Mouse (Mus musculus): ENCODE data around the gene Dhcr7. TPM values are rescaled to one million over a fixed set of nuclear protein-coding genes. Genes with fewer than 3 reads are reported as not detected.

Gene Dhcr7
- polyA plus RNA-seq, 1 experiment from 2014 or later: 27.3 TPM

DNA sequence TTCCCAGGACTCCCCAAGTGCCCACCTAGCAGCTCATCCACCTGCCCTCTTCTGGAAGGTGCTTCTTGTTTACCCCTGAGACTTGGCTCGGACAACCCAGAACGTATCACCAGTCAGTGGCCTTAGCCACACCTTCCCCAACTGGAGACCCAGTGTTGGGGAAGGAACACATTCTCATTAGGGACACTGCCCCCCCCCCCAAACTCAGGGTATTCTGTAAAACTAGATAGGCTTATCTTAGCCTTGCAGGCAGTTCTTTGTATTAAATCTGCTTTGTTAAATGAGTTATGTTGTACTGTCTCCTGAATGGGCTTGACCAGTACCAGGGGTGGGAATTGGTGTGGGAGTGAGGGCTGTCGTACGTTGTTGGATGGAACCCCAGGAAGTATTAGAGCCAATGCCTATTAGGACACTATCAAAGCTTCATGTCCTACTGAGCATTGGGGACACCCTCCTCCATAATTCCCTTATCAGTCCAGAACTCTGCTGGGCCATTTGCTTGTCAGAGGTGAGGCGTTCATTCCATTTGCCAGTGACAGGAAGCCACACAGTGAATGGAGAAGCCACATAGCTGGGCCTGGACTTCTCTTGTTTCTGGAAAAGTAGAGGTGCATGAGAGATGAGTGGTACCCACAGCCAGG is 25.3 kb downstream of the Dhcr7 start:
- no peak overlapping the region for H3K4me2 ChIP-seq (ENCODE audit: low read depth, low read length)
- no peak overlapping the region for H3K4me3 ChIP-seq (ENCODE audit: low read length)
- peaks cover 31% of the 10 kb centered on the region for H3K36me3 ChIP-seq (ENCODE audit: control insufficient read depth, insufficient read depth, low read length)
- ATAC-seq (ENCODE audit: low read depth): no peak
- no peak overlapping the region for H3K27ac ChIP-seq (ENCODE audit: low read length)
- WGBS: 93% methylated on average over 5 of the region's 5 CpGs
- H3K9me3 ChIP-seq (ENCODE audit: control insufficient read depth, low read length): no peaks in the 10 kb centered on the region
- H3K27me3 ChIP-seq (ENCODE audit: control insufficient read depth, insufficient read depth, low read depth, low read length): no peaks in the 10 kb centered on the region
- no peak overlapping the region for H3K9ac ChIP-seq (ENCODE audit: low read length)
- no peaks in the 10 kb centered on the region for H3K4me1 ChIP-seq (replicated peaks; ENCODE audit: control insufficient read depth, insufficient read depth, low read length)

DNA sequence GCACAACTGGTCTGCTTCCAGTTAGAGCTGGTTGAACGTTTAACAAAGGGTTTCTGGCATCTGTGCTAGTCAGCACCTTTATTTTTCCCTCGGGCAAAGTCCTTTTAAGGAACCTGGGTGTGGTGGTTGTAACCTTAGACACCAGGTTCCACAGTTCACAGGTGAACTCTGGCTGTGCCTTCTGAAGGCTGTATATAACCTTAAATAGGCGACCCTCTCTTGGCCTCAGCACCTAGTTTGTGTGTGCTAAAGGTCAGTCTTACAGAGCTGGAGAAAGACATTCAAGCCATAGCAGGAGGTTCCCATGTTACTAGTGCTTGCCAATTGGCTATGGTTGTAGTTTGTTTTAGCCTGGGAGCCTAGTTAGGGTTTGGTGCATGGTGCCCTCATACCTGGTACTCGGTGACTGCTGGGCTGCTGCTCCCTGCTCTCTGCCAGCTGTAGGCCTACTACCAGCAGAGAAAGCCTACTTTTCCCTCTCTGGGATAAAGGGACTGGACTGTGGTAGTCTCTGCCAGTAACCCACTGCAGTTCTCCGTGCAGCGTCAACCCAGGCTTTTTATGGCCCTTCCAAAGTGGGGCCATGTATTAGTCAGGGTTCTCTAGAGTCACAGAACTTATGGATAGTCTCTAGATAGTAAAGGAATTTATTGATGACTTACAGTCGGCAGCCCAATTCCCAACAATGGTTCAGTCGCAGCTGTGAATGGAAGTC is 26.0 kb downstream of the Dhcr7 start:
- Histone ChIP-seq H3K27ac (ENCODE audit: low read length) (no peak overlapping the region), H3K4me2 (ENCODE audit: low read depth, low read length) (no peak overlapping the region), H3K4me1 (replicated peaks; ENCODE audit: control insufficient read depth, insufficient read depth, low read length) (no peaks in the 10 kb centered on the region), H3K36me3 (ENCODE audit: control insufficient read depth, insufficient read depth, low read length) (peaks cover 24% of the 10 kb centered on the region), H3K9ac (ENCODE audit: low read length) (no peak overlapping the region), H3K4me3 (ENCODE audit: low read length) (no peak overlapping the region), H3K9me3 (ENCODE audit: control insufficient read depth, low read length) (no peaks in the 10 kb centered on the region), H3K27me3 (ENCODE audit: control insufficient read depth, insufficient read depth, low read depth, low read length) (no peaks in the 10 kb centered on the region)
- 87% methylated on average over 7 of the region's 8 CpGs for WGBS
- ATAC-seq (ENCODE audit: low read depth): no peak

DNA sequence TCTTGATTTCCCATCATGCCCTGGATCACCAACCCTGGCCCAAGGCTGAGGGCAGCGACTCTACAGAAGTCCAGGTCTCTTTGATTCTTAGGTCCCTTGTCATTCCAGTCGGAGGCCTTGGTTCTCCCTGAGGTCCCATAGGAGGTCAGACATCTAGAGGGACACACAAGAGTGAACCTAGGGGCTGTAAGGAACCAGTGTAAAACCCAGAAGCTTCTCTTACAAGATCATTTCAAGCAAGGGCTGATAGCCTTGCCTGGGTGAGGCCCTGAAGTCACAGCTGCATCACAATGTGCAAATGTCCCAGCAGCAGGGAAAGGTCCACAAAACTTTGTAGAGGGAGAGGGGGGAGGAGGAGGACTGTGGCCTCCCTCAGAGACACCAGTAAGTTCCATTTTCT is 43.6 kb downstream of the Dhcr7 start, which contains the start of gene Gm498:
Gene Gm498, plus strand, starts transcription at position 301 of the 400 bp plus-strand sequence.
- H3K4me1 ChIP-seq (replicated peaks; ENCODE audit: control insufficient read depth, insufficient read depth, low read length): no peaks in the 10 kb centered on the region
- no peak for ATAC-seq (ENCODE audit: low read depth)
- 82% methylated on average over 2 of the region's 2 CpGs for WGBS
- H3K9ac ChIP-seq (ENCODE audit: low read length): no peak within 1 kb of the TSS
- no peaks in the 10 kb centered on the region for H3K27me3 ChIP-seq (ENCODE audit: control insufficient read depth, insufficient read depth, low read depth, low read length)
- H3K36me3 ChIP-seq (ENCODE audit: control insufficient read depth, insufficient read depth, low read length): no peaks in the 10 kb centered on the region
- H3K27ac ChIP-seq (ENCODE audit: low read length): no peak within 1 kb of the TSS
- H3K9me3 ChIP-seq (ENCODE audit: control insufficient read depth, low read length): no peaks in the 10 kb centered on the region
- no peak within 1 kb of the TSS for H3K4me3 ChIP-seq (ENCODE audit: low read length)
- no peak within 1 kb of the TSS for H3K4me2 ChIP-seq (ENCODE audit: low read depth, low read length)

DNA sequence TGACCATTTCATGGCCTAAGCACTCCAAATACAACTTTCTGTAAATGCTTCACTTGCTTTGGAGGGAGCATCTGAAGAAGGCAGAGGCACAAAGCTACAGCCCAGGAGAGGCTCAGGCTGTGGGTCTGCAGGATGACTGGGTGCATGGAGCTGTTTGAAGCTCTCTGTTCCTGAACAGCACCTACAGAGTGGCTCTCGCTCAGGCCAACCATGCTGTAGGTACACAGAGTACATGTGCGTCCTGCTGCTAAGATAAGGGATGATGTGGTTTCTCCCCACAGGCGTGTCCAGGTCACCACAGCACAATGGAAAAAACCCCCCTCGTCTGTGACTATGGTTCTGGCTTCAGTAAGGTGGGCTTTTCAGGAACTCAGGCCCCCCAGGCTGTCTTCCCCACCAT is 45.9 kb downstream of the Dhcr7 start:
- H3K9me3 ChIP-seq (ENCODE audit: control insufficient read depth, low read length): no peaks in the 10 kb centered on the region
- ATAC-seq (ENCODE audit: low read depth): no peak
- no peak overlapping the region for H3K4me2 ChIP-seq (ENCODE audit: low read depth, low read length)
- no peaks in the 10 kb centered on the region for H3K4me1 ChIP-seq (replicated peaks; ENCODE audit: control insufficient read depth, insufficient read depth, low read length)
- H3K9ac ChIP-seq (ENCODE audit: low read length): no peak overlapping the region
- H3K4me3 ChIP-seq (ENCODE audit: low read length): no peak overlapping the region
- no peaks in the 10 kb centered on the region for H3K27me3 ChIP-seq (ENCODE audit: control insufficient read depth, insufficient read depth, low read depth, low read length)
- H3K27ac ChIP-seq (ENCODE audit: low read length): no peak overlapping the region
- H3K36me3 ChIP-seq (ENCODE audit: control insufficient read depth, insufficient read depth, low read length): no peaks in the 10 kb centered on the region
- WGBS: 68% methylated on average over 4 of the region's 4 CpGs

DNA sequence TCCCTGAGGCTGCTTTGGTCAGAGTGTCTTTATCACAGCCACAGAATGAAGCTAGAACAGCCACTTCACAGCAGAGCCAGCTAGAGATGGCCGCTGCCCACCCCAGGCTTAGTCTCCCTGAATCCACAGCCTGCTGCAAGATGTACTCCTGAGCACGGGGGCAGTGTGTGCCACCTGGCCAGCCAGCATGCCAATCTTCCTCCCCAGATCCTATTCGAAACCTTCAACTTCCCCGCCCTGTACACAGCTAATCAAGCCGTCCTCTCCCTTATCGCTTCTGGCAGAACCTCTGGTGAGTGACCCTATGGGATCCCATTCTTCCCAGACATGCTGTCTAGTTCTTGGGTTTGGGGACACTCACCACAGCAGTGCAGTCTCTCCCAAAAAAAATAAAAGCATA is 60.8 kb downstream of the Dhcr7 start:
- Histone ChIP-seq H3K9ac (ENCODE audit: low read length) (no peak overlapping the region), H3K27ac (ENCODE audit: low read length) (no peak overlapping the region), H3K36me3 (ENCODE audit: control insufficient read depth, insufficient read depth, low read length) (no peaks in the 10 kb centered on the region), H3K4me3 (ENCODE audit: low read length) (no peak overlapping the region), H3K4me2 (ENCODE audit: low read depth, low read length) (no peak overlapping the region), H3K9me3 (ENCODE audit: control insufficient read depth, low read length) (no peaks in the 10 kb centered on the region), H3K4me1 (replicated peaks; ENCODE audit: control insufficient read depth, insufficient read depth, low read length) (no peaks in the 10 kb centered on the region), H3K27me3 (ENCODE audit: control insufficient read depth, insufficient read depth, low read depth, low read length) (no peaks in the 10 kb centered on the region)
- no peak for ATAC-seq (ENCODE audit: low read depth)
- WGBS: 71% methylated on average over 6 of the region's 6 CpGs

DNA sequence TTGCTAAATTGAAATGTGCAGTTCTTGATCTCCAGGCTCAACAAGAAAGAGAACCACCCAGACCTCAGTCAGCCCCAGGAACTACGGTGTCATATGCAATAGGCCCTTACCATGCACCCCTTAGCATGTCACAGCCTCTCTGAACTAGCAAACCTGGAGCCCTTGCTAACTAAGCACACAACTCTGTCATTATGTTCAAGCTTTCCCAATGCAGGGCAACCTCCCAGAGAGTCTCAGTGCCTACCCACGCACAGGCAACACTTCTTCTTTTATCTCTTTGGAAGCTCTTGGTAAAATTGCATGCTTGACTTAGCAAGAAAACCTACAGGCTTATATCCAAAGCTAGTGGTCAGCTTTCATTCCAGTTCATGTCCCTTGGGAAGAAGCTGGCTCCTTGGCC is 68.2 kb downstream of the Dhcr7 start:
- no peak overlapping the region for H3K4me2 ChIP-seq (ENCODE audit: low read depth, low read length)
- ATAC-seq (ENCODE audit: low read depth): no peak
- 85% methylated on average over 2 of the region's 2 CpGs for WGBS

DNA sequence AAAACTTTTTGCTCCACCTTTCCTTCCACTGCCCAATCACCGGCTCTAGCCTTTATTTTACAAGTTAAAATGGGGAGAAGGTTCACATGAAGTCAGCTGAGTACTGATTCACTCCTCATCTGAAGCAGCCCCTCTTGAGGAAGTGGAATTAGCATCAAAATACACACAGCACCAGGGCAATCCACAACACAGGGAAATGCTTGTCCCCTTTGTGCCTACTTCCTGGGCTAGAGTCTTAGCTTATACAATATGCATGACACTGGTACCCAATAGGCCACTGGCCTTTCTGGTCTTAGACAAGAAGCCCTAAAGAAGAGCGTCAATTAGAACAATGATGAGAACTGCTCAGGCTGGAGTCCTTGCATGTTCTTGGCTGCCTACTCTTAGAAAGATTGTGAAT is 69.4 kb downstream of the Dhcr7 start:
- no peak for ATAC-seq (ENCODE audit: low read depth)
- H3K4me3 ChIP-seq (ENCODE audit: low read length): no peak overlapping the region
- no peak overlapping the region for H3K9ac ChIP-seq (ENCODE audit: low read length)
- no peak overlapping the region for H3K27ac ChIP-seq (ENCODE audit: low read length)
- no peaks in the 10 kb centered on the region for H3K9me3 ChIP-seq (ENCODE audit: control insufficient read depth, low read length)
- no peaks in the 10 kb centered on the region for H3K4me1 ChIP-seq (replicated peaks; ENCODE audit: control insufficient read depth, insufficient read depth, low read length)
- H3K36me3 ChIP-seq (ENCODE audit: control insufficient read depth, insufficient read depth, low read length): no peaks in the 10 kb centered on the region
- no peak overlapping the region for H3K4me2 ChIP-seq (ENCODE audit: low read depth, low read length)
- no peaks in the 10 kb centered on the region; the same call in 1 of the 2 replicates for H3K27me3 ChIP-seq (ENCODE audit: control insufficient read depth, insufficient read depth, low read depth, low read length)
- 67% methylated on average over 2 of the region's 2 CpGs for WGBS

More for the DNA sequence above, 68.2 kb downstream of the Dhcr7 start:
- no peak overlapping the region for H3K4me3 ChIP-seq (ENCODE audit: low read length)
- no peaks in the 10 kb centered on the region for H3K4me1 ChIP-seq (replicated peaks; ENCODE audit: control insufficient read depth, insufficient read depth, low read length)
- no peak overlapping the region for H3K9ac ChIP-seq (ENCODE audit: low read length)
- no peaks in the 10 kb centered on the region for H3K36me3 ChIP-seq (ENCODE audit: control insufficient read depth, insufficient read depth, low read length)
- no peaks in the 10 kb centered on the region for H3K9me3 ChIP-seq (ENCODE audit: control insufficient read depth, low read length)
- no peaks in the 10 kb centered on the region; the same call in 1 of the 2 replicates for H3K27me3 ChIP-seq (ENCODE audit: control insufficient read depth, insufficient read depth, low read depth, low read length)
- H3K27ac ChIP-seq (ENCODE audit: low read length): no peak overlapping the region

Small RNA genes within 50 kb of the gene (microRNA-seq; reads per million reads assigned to microRNA genes)
- gene Gm22064: not detected

Other genes starting within 250 kb of the Dhcr7 start
- 56.6 and 59.1 TPM in 2 replicates for gene Cars, start 223.1 kb upstream of the Dhcr7 start, polyA plus RNA-seq (2015; fragmentation: Nextera tagmentation; extraction: Ambion mirVana)
- gene Tnfrsf26, start 194.4 kb upstream of the Dhcr7 start, polyA plus RNA-seq (2015; fragmentation: Nextera tagmentation; extraction: Ambion mirVana): 0.45 and 0.48 TPM in 2 replicates
- 5.8 and 6.3 TPM in 2 replicates for gene Tnfrsf22, start 173.5 kb upstream of the Dhcr7 start, polyA plus RNA-seq (2015; fragmentation: Nextera tagmentation; extraction: Ambion mirVana)
- gene Tnfrsf23, start 137.3 kb upstream of the Dhcr7 start, polyA plus RNA-seq (2015; fragmentation: Nextera tagmentation; extraction: Ambion mirVana): 1.5 and 1.9 TPM in 2 replicates
- 45.5 and 48.3 TPM in 2 replicates for gene Osbpl5, start 66.2 kb upstream of the Dhcr7 start, polyA plus RNA-seq (2015; fragmentation: Nextera tagmentation; extraction: Ambion mirVana)
- not detected in 2 replicates for gene Mrgprg, start 56.2 kb upstream of the Dhcr7 start, polyA plus RNA-seq (2015; fragmentation: Nextera tagmentation; extraction: Ambion mirVana)
- gene Mrgpre, start 38.6 kb upstream of the Dhcr7 start, polyA plus RNA-seq (2015; fragmentation: Nextera tagmentation; extraction: Ambion mirVana): 1.4 and 1.6 TPM in 2 replicates
- 7.7 and 8.9 TPM in 2 replicates for gene Nadsyn1, start 296 bp upstream of the Dhcr7 start, polyA plus RNA-seq (2015; fragmentation: Nextera tagmentation; extraction: Ambion mirVana)
- not detected in 2 replicates for gene Gm498, start 43.7 kb downstream of the Dhcr7 start, polyA plus RNA-seq (2015; fragmentation: Nextera tagmentation; extraction: Ambion mirVana)
- gene Shank2, start 178.8 kb downstream of the Dhcr7 start, polyA plus RNA-seq (2015; fragmentation: Nextera tagmentation; extraction: Ambion mirVana): 1.6 and 1.8 TPM in 2 replicates